Mouse (Mus musculus) intestine, postnatal 0 days (tissue): ENCODE results near the gene Zdhhc13. TPM values are rescaled to one million over a fixed set of nuclear protein-coding genes. Genes with fewer than 3 reads are reported as not detected.

Experiments used
- ATAC-seq: fragments of 200-750 bp; cut with Nextera tagmentation; 2 replicates; pipeline ENCODE4 v1.8.0; 2017; ENCODE audit warnings: mild to moderate bottlenecking, moderate TSS enrichment, moderate library complexity
- H3K27ac ChIP-seq: fragments of 300-500 bp; sonication (generic); 2 replicates; pipeline ENCODE4 v1.5.1; 2014; ENCODE audit warnings: mild to moderate bottlenecking, low read depth, low read length, moderate library complexity
- H3K27me3 ChIP-seq: fragments of 300-500 bp; sonication (generic); replicated peaks from 2 replicates; pipeline ENCODE4 v1.6.1; 2014; ENCODE audit warnings: low read length, mixed read lengths; ENCODE audit not compliant: control insufficient read depth, insufficient read depth
- H3K36me3 ChIP-seq: fragments of 300-500 bp; sonication (generic); 2 replicates; pipeline ENCODE4 v1.6.1; 2014; ENCODE audit warnings: mild to moderate bottlenecking, moderate library complexity; ENCODE audit not compliant: control insufficient read depth, insufficient read depth
- H3K4me1 ChIP-seq: fragments of 300-500 bp; sonication (generic); replicated peaks from 2 replicates; pipeline ENCODE4 v1.6.1; 2014; ENCODE audit warnings: antibody characterized with exemption, low read length, mixed read lengths; ENCODE audit not compliant: control insufficient read depth, insufficient read depth
- H3K4me2 ChIP-seq: fragments of 300-500 bp; sonication (generic); replicated peaks from 2 replicates; pipeline ENCODE4 v1.6.1; 2014; ENCODE audit warnings: low read depth, mild to moderate bottlenecking, moderate library complexity
- H3K4me3 ChIP-seq: fragments of 300-500 bp; sonication (generic); 2 replicates; pipeline ENCODE4 v1.5.1; 2014; ENCODE audit warnings: low read depth, low read length
- H3K9ac ChIP-seq: fragments of 300-500 bp; sonication (generic); 2 replicates; pipeline ENCODE4 v1.6.1; 2014; ENCODE audit warnings: mild to moderate bottlenecking, low read depth, low read length
- H3K9me3 ChIP-seq: fragments of 300-500 bp; sonication (generic); 2 replicates; pipeline ENCODE4 v1.6.1; 2016; ENCODE audit warnings: mixed run types; ENCODE audit not compliant: control insufficient read depth
- CTCF ChIP-seq: sonication (generic); IDR thresholded peaks from 2 replicates; pipeline ENCODE4 v1.5.1; 2016; ENCODE audit warnings: low read depth, mild to moderate bottlenecking, control low read depth, antibody characterized with exemption, moderate library complexity
- WGBS: fragments of 180-500 bp; shearing (Covaris S2); extraction: QIAGEN DNeasy Blood & Tissue Kit; methylation state at CpG from one replicate; pipeline ENCODE4 v1.1.7; 2014; 5-methylcytosine and 5-hydroxymethylcytosine counted together
- polyA plus RNA-seq: library from polyadenylated mRNA; unstranded; fragments of >200 nt; fragmentation: Nextera tagmentation; extraction: Ambion mirVana; gene quantifications from 2 replicates; pipeline ENCODE4 v1.2.1, GENCODE M21; 2015

The Zdhhc13 gene
- polyA plus RNA-seq, 1 experiment from 2014 or later = 29.8 TPM

DNA sequence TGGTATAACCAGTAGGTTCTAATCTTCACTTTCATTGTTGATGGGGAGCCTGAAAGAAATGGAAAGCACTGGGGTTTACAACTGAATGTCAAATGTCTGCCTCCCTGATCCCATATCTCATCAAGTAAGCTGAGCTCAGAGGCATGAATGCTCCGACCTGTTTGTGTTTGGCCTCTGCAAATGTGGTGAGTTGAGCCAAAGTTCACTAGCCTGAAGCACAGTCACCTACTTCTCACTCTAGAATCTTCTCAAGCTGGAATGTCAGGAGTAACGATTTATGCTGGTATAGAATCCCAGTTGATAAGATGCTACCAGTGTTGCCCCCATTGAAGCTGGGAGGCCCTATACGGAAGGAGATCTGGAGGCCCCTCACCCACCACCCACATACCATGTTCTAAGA is 33.0 kb upstream of the Zdhhc13 start:
- H3K4me3 ChIP-seq = no peak overlapping the region
- whole genome bisulfite sequencing = 63% methylated on average over 3 of the region's 3 CpGs
- no peak overlapping the region for H3K9ac ChIP-seq
- no peak for TF ChIP-seq CTCF
- no peak overlapping the region for H3K4me2 ChIP-seq
- H3K27me3 ChIP-seq = no peaks in the 10 kb centered on the region
- H3K9me3 ChIP-seq = no peaks in the 10 kb centered on the region
- no peak overlapping the region for H3K27ac ChIP-seq
- peaks cover 4% of the 10 kb centered on the region for H3K4me1 ChIP-seq
- no peak for ATAC-seq
- H3K36me3 ChIP-seq = no peaks in the 10 kb centered on the region

DNA sequence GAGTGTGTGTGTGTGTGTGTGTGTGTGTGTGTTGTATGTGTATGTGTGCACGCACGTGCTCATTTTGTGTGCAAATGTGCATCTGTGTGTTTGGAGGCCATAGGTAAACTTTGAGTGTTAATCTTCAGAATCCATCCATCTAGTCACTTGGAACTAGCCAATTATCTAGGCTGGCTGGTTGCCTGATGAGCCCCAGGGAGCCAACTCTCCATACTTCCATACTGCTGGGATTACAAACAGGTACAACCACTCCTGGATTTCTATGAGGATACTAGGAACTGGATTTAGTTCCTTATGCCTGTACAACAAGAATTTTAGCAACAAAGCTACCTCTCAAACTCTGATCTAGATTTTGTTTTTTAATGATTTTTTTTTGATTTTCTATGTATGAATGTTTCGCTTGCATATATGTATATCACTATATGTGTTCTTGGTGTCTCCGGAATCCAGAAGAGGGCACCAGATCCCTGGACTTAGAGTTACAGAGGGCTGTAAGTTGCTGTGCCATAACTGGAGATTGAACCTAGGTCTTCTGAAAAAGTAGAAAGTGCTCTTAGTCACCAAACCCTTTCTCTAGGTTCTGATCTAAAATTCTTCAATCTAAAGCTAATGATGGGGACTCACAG is 32.4 kb upstream of the Zdhhc13 start:
- 92% methylated on average over 4 of the region's 4 CpGs for WGBS
- Histone ChIP-seq H3K4me3 (no peak overlapping the region), H3K9ac (no peak overlapping the region), H3K4me1 (peaks cover 4% of the 10 kb centered on the region), H3K27ac (no peak overlapping the region), H3K9me3 (no peaks in the 10 kb centered on the region), H3K4me2 (no peak overlapping the region), H3K27me3 (no peaks in the 10 kb centered on the region), H3K36me3 (no peaks in the 10 kb centered on the region)
- peak; percentile 63 for TF ChIP-seq CTCF
- no peak for ATAC-seq

DNA sequence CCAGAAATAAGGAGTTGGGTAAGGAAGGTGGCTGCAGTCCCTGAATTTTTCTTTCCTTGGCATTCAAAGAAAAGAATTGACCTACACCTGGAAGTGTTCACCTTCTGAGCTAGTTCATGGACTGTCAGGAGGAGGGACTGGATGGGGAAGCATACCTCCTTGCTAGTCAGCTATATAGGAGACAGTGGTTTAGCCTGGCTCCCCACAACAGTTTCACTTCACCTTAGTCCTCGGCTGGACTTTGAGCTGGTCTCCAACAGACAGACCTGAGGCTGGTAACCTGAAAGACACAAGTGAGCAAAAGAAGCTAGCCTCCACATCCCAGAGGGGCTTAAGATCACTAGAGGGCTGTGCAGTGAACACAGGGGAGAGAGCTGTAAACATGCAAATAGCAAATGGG is 30.7 kb upstream of the Zdhhc13 start:
- peaks cover 4% of the 10 kb centered on the region for H3K4me1 ChIP-seq
- no peak for TF ChIP-seq CTCF
- H3K4me3 ChIP-seq = no peak overlapping the region
- 25% methylated on average over 1 of the region's 1 CpGs for WGBS
- H3K27ac ChIP-seq = no peak overlapping the region
- no peaks in the 10 kb centered on the region for H3K27me3 ChIP-seq
- H3K9ac ChIP-seq = no peak overlapping the region
- H3K36me3 ChIP-seq = no peaks in the 10 kb centered on the region
- ATAC-seq = no peak
- H3K4me2 ChIP-seq = no peak overlapping the region
- no peaks in the 10 kb centered on the region for H3K9me3 ChIP-seq

DNA sequence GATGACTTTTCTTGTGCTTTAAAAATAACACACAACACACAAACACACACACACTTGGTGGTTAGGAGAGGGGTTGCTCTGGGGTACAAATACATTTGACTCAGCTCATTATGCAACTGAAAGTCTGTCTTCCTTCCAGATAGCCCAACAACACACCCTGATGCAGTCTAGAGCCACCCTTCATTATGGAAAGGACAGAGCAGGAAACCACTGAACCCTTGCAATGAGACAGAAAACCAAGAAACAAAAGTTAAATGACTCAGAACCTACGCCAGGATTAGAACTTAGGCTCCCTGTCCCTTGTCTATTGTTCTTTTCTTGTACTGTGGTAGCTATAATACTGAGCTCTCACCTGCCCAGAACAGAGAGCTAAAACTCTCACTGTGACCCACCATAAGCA is 28.0 kb upstream of the Zdhhc13 start:
- Histone ChIP-seq H3K27me3 (no peaks in the 10 kb centered on the region), H3K4me2 (no peak overlapping the region), H3K27ac (no peak overlapping the region), H3K9ac (no peak overlapping the region), H3K4me1 (peaks cover 4% of the 10 kb centered on the region; the same call in 1 of the 2 replicates), H3K4me3 (no peak overlapping the region), H3K36me3 (no peaks in the 10 kb centered on the region), H3K9me3 (no peaks in the 10 kb centered on the region)
- WGBS = 87% methylated on average over 1 of the region's 1 CpGs
- no peak for TF ChIP-seq CTCF
- no peak for ATAC-seq

DNA sequence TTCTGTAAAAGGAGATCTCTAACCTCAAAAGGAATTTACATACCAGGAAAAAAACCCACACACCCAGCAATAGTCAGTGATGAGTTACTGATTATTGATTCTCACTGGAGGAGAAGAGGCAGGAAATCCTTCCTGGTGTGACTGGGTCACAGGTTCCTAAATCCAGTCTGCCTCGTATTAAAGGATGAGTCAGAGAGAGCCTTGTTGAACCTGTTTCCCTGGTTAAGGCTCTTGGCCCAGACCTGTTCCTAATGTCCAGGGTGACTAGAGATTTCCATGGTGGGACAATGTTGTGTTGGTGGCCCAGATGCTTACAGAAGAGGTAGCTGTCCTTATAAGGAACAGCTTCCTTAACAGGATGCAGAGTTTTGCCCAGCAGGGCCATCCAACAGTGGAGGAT is 26.5 kb upstream of the Zdhhc13 start:
- no peak for TF ChIP-seq CTCF
- Histone ChIP-seq H3K27me3 (no peaks in the 10 kb centered on the region), H3K27ac (no peak overlapping the region), H3K36me3 (no peaks in the 10 kb centered on the region), H3K4me3 (no peak overlapping the region), H3K4me2 (no peak overlapping the region), H3K9ac (no peak overlapping the region), H3K9me3 (no peaks in the 10 kb centered on the region), H3K4me1 (peaks cover 4% of the 10 kb centered on the region; the same call in 1 of the 2 replicates)
- ATAC-seq = peak; percentile 36; the same call in 1 of the 2 replicates
- WGBS = 22% methylated on average over 1 of the region's 1 CpGs

DNA sequence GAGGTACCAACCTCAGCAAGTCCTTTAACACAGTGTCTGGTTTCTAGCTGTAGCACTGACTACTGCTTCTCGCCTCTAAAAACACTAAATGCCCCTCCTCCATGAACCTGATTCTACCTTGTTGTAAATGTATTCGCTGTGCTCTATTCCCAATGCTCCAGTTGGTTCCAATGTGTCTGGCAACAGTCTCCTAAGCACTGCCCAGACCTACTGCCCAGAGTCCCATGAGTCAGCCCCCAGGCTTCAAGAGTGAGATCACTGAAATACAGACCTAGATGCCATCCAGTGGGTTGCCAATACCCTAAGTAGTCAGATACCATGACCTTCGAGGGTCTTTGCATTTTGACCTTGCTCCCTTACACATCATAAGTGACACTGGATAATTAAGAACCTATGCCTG is 26.1 kb upstream of the Zdhhc13 start:
- Histone ChIP-seq H3K4me1 (peaks cover 2% of the 10 kb centered on the region; the same call in 1 of the 2 replicates), H3K4me2 (no peak overlapping the region), H3K9me3 (no peaks in the 10 kb centered on the region), H3K36me3 (no peaks in the 10 kb centered on the region), H3K27ac (no peak overlapping the region), H3K4me3 (no peak overlapping the region), H3K27me3 (no peaks in the 10 kb centered on the region), H3K9ac (no peak overlapping the region)
- ATAC-seq = no peak
- WGBS = 88% methylated on average over 3 of the region's 3 CpGs
- TF ChIP-seq CTCF = no peak
